Mouse (Mus musculus) CH12.LX (cell line): ENCODE data around the gene Olfr943. TPM values are rescaled to one million over a fixed set of nuclear protein-coding genes. Genes with fewer than 3 reads are reported as not detected.

Experiments
- DNase-seq: peaks from one replicate; pipeline ENCODE4 v3.0.0-alpha.2; 2013; ENCODE audit errors: extremely low read depth
- H3K27ac ChIP-seq: 2 replicates; pipeline ENCODE4 v1.5.1; 2012; ENCODE audit warnings: low read depth, mild to moderate bottlenecking, control low read depth, moderate library complexity; ENCODE audit not compliant: insufficient read depth
- H3K27me3 ChIP-seq: replicated peaks from 2 replicates; pipeline ENCODE3; 2012; ENCODE audit warnings: inconsistent platforms
- H3K36me3 ChIP-seq, 2 experiments: replicated peaks in 1 of 2; 2 replicates each; pipeline versions ENCODE3 to v1.6.1; 2012; ENCODE audit warnings: inconsistent platforms in 1 of 2, low read length in 1 of 2, mild to moderate bottlenecking in 1 of 2, mixed read lengths in 1 of 2, moderate library complexity in 1 of 2; ENCODE audit not compliant: control insufficient read depth in 1 of 2, insufficient read depth in 1 of 2
- H3K4me1 ChIP-seq, 2 experiments: 2 replicates each; pipeline ENCODE4 v1.6.1; 2012; ENCODE audit warnings: inconsistent platforms in 1 of 2, moderate library complexity in 1 of 2; ENCODE audit not compliant: insufficient read depth in 2 of 2, control insufficient read depth in 1 of 2
- H3K4me2 ChIP-seq: 2 replicates; pipeline ENCODE4 v1.6.1; 2012; ENCODE audit warnings: low read depth, mild to moderate bottlenecking, control low read depth; ENCODE audit not compliant: poor library complexity, insufficient read depth, severe bottlenecking
- H3K4me3 ChIP-seq, 3 experiments: fragments of 150-350 bp in 1 of 3; sonication (generic) in 1 of 3; replicated peaks in 1 of 3; 2 replicates each; pipeline versions ENCODE3 to v1.5.1; 2011 to 2012; ENCODE audit warnings: low read depth in 2 of 3, low read length in 2 of 3, mild to moderate bottlenecking in 2 of 3, moderate library complexity in 2 of 3, control low read depth in 1 of 3, improper control_type of control experiment in 1 of 3, inconsistent platforms in 1 of 3, mixed read lengths in 1 of 3; ENCODE audit not compliant: poor library complexity in 1 of 3
- H3K79me2 ChIP-seq: replicated peaks from 2 replicates; pipeline ENCODE4 v1.6.1; 2012; ENCODE audit warnings: mild to moderate bottlenecking, moderate library complexity; ENCODE audit not compliant: control insufficient read depth, poor library complexity, insufficient read depth, severe bottlenecking; ENCODE audit errors: extremely low read depth
- H3K9ac ChIP-seq: 2 replicates; pipeline ENCODE4 v1.6.1; 2012; ENCODE audit warnings: low read depth, mild to moderate bottlenecking, control low read depth, moderate library complexity; ENCODE audit not compliant: insufficient read depth
- H3K9me3 ChIP-seq: replicated peaks from 2 replicates; pipeline ENCODE3; 2012; ENCODE audit warnings: low read length, inconsistent platforms, mixed read lengths
- CHD1 ChIP-seq: IDR thresholded peaks from 2 replicates; pipeline ENCODE4 v1.6.1; 2012; ENCODE audit warnings: low read depth, low read length, improper control_type of control experiment, inconsistent platforms
- CHD2 ChIP-seq: IDR thresholded peaks from 2 replicates; pipeline ENCODE4 v1.6.1; 2011; ENCODE audit warnings: low read length, improper control_type of control experiment
- CTCF ChIP-seq, 2 experiments: IDR thresholded peaks in 1 of 2; conservative IDR thresholded peaks in 1 of 2; 2 replicates each; pipeline ENCODE4 v1.5.1; 2011 to 2012; ENCODE audit warnings: low read depth in 2 of 2, low read length in 2 of 2, improper control_type of control experiment in 1 of 2, inconsistent platforms in 1 of 2, mild to moderate bottlenecking in 1 of 2, moderate library complexity in 1 of 2
- E2F4 ChIP-seq: IDR thresholded peaks from 2 replicates; pipeline ENCODE4 v1.6.1; 2011; ENCODE audit warnings: low read depth, low read length, improper control_type of control experiment; ENCODE audit not compliant: insufficient replicate concordance
- HCFC1 ChIP-seq: IDR thresholded peaks from 2 replicates; pipeline ENCODE4 v1.6.1; 2012; ENCODE audit warnings: low read depth, mild to moderate bottlenecking, inconsistent platforms, low read length, improper control_type of control experiment
- IRF4 ChIP-seq: IDR thresholded peaks from 2 replicates; pipeline ENCODE4 v1.6.1; 2014; ENCODE audit warnings: low read depth, mild to moderate bottlenecking, inconsistent platforms, low read length, improper control_type of control experiment
- JUND ChIP-seq: conservative IDR thresholded peaks from 2 replicates; pipeline ENCODE4 v1.6.1; 2011; ENCODE audit warnings: low read depth, low read length, improper control_type of control experiment
- MAFK ChIP-seq: IDR thresholded peaks from 2 replicates; pipeline ENCODE4 v1.6.1; 2011; ENCODE audit warnings: low read length, improper control_type of control experiment; ENCODE audit not compliant: insufficient replicate concordance
- MAZ ChIP-seq: IDR thresholded peaks from 2 replicates; pipeline ENCODE4 v1.6.1; 2012; ENCODE audit warnings: low read depth, mild to moderate bottlenecking, inconsistent platforms, low read length, improper control_type of control experiment, moderate library complexity
- NELFE ChIP-seq: IDR thresholded peaks from 2 replicates; pipeline ENCODE4 v1.6.1; 2011; ENCODE audit warnings: low read depth, low read length, improper control_type of control experiment
- PAX5 ChIP-seq: IDR thresholded peaks from 2 replicates; pipeline ENCODE4 v1.6.1; 2012; ENCODE audit warnings: low read length, inconsistent platforms, mixed read lengths
- POLR2AphosphoS2 ChIP-seq: IDR thresholded peaks from 2 replicates; pipeline ENCODE4 v1.6.1; 2011; ENCODE audit warnings: low read depth, low read length, improper control_type of control experiment
- RAD21 ChIP-seq: IDR thresholded peaks from 2 replicates; pipeline ENCODE4 v1.6.1; 2011; ENCODE audit warnings: low read depth, mild to moderate bottlenecking, low read length, improper control_type of control experiment, moderate library complexity
- SIN3A ChIP-seq: IDR thresholded peaks from 2 replicates; pipeline ENCODE4 v1.6.1; 2012; ENCODE audit warnings: low read length, improper control_type of control experiment, inconsistent platforms
- USF2 ChIP-seq: conservative IDR thresholded peaks from 2 replicates; pipeline ENCODE4 v1.6.1; 2011; ENCODE audit warnings: low read depth, low read length, improper control_type of control experiment
- ZKSCAN1 ChIP-seq: IDR thresholded peaks from 2 replicates; pipeline ENCODE4 v1.6.1; 2012; ENCODE audit warnings: low read depth, inconsistent platforms, low read length, improper control_type of control experiment, borderline replicate concordance
- ZNF384 ChIP-seq: IDR thresholded peaks from 2 replicates; pipeline ENCODE4 v1.6.1; 2012; ENCODE audit warnings: low read depth, low read length, improper control_type of control experiment, inconsistent platforms
- dilution Hi-C: fragments of 300-500 bp; cut with MboI; formaldehyde crosslinking; loops from 2 replicates; pipeline ENCODE4 v1.14.3; 2020; ENCODE audit warnings: low sequenced_read_pairs; ENCODE audit not compliant: extremely low pct_unique_long_range_greater_than_20kb, extremely low pct_ligation_motif_present
- in situ Hi-C: fragments of 300-500 bp; cut with MboI; formaldehyde crosslinking; loops from 3 replicates; pipeline ENCODE4 v1.14.3; 2019; ENCODE audit warnings: low sequenced_read_pairs, low pct_ligation_motif_present, low pct_unique_long_range_greater_than_20kb, mixed read lengths
- polyA plus RNA-seq: library from polyadenylated mRNA; unstranded; fragments of >175 nt; gene quantifications from 2 replicates; pipeline ENCODE4 v1.2.1, GENCODE M21; 2012; ENCODE audit warnings: low read depth; ENCODE audit not compliant: insufficient read length
- total RNA-seq, 2 experiments: library from RNA; depleted of rRNA; stranded (reverse); fragments of 300-350 nt in 1 of 2; fragments of >200 nt in 1 of 2; gene quantifications; 2 replicates each; pipeline ENCODE4 v1.2.3; 2012 to 2014

The Olfr943 gene
- total and polyA plus RNA-seq, 3 experiments, result not detected

DNA sequence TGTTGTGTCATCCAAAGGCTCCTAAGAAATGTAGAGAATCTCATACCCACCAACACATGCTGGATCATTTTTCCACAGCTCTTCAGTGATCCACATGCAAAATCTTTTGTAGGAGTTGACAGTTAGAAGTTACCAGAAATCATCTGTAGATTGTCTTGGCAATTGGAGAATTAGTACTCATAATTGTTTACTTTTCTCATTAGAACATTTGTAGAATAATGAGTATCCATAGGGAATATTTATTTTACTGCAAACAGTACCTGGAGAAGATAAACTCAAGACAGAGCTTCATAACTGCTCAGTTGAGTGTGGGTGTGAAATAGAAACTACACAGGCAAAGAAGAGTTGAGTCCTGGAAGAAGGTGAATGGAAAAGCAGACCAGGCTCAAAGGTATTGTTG lies 38.3 kb upstream of the Olfr943 start, which contains the start of gene Olfr27:
Gene Olfr27, plus strand, starts transcription at position 301 of the 400 bp plus-strand sequence.
- dilution Hi-C loops, result no loop called here
- Histone ChIP-seq H3K4me1 (no peaks in the 10 kb centered on the region), H3K9ac (no peak within 1 kb of the TSS), H3K4me3 (no peak within 1 kb of the TSS), H3K27ac (no peak within 1 kb of the TSS), H3K27me3 (no peaks in the 10 kb centered on the region), H3K9me3 (no peaks in the 10 kb centered on the region), H3K4me2 (no peak within 1 kb of the TSS), H3K79me2 (no peaks in the 10 kb centered on the region), H3K36me3 (no peaks in the 10 kb centered on the region)
- DNase-seq, result no peak
- TF ChIP-seq HCFC1 (no peak), CHD1 (no peak), CHD2 (no peak), ZKSCAN1 (no peak), CTCF (conservative IDR thresholded peaks at IDR 0.05 in 1 of 2, IDR thresholded peaks at IDR 0.05 in 1 of 2; ENCODE audit: low read depth in 2 of 2, low read length in 2 of 2) (no peak), USF2 (no peak), PAX5 (no peak), MAZ (no peak)
- in situ Hi-C loops, result no loop called here

GRCm38 (mm10) chr9:39152401-39152800 lies 13.7 kb upstream of the Olfr943 start:
- no peaks in the 10 kb centered on the region for H3K36me3 ChIP-seq
- in situ Hi-C loops, result no loop called here
- TF ChIP-seq MAZ (no peak), POLR2AphosphoS2 (no peak), ZNF384 (no peak), SIN3A (no peak), USF2 (no peak), MAFK (no peak), RAD21 (no peak), CHD1 (no peak), JUND (no peak), NELFE (no peak), IRF4 (no peak), HCFC1 (no peak), E2F4 (no peak), CTCF (conservative IDR thresholded peaks at IDR 0.05 in 1 of 2, IDR thresholded peaks at IDR 0.05 in 1 of 2; ENCODE audit: low read depth in 2 of 2, low read length in 2 of 2) (no peak)

More at GRCm38 (mm10) chr9:39152401-39152800, 13.7 kb upstream of the Olfr943 start:
- dilution Hi-C loops, result no loop called here
- Histone ChIP-seq H3K27me3 (no peaks in the 10 kb centered on the region), H3K9me3 (no peaks in the 10 kb centered on the region), H3K4me1 (no peaks in the 10 kb centered on the region), H3K27ac (no peak overlapping the region), H3K9ac (no peak overlapping the region), H3K79me2 (no peaks in the 10 kb centered on the region), H3K4me2 (no peak overlapping the region), H3K4me3 (no peak overlapping the region)
- no peak for DNase-seq
